Mouse (Mus musculus) hindbrain, embryonic 14.5 days (tissue): ENCODE measurements at regions not wholly inside any gene's neighbourhood (a gene's known extent, or its start where the extent isn't known, plus 50 kb on each side); places are given as distances from the start of the nearest gene placed in this dataset.
A peak's percentile ranks its signal among the peaks of the same experiment; 100 is the strongest.

ENCODE experiments used
- ATAC-seq: fragments of 200-750 bp; cut with Nextera tagmentation; 2 replicates; pipeline ENCODE4 v1.8.0; 2017; ENCODE audit warnings: moderate number of reproducible peaks, mild to moderate bottlenecking, moderate TSS enrichment, moderate library complexity; ENCODE audit not compliant: low FRiP score
- DNase-seq: peaks from one replicate; pipeline ENCODE4 v3.0.0-alpha.2; 2015; ENCODE audit warnings: low spot score
- H3K27ac ChIP-seq: fragments of 300-500 bp; sonication (generic); 2 replicates; pipeline ENCODE4 v1.5.1; 2014; ENCODE audit warnings: mild to moderate bottlenecking, moderate library complexity
- H3K27me3 ChIP-seq: fragments of 300-500 bp; sonication (generic); 2 replicates; pipeline ENCODE4 v1.6.1; 2014; ENCODE audit warnings: mild to moderate bottlenecking, low read length, mixed read lengths; ENCODE audit not compliant: control insufficient read depth, insufficient read depth
- H3K36me3 ChIP-seq: fragments of 300-500 bp; sonication (generic); replicated peaks from 2 replicates; pipeline ENCODE4 v1.6.1; 2014; ENCODE audit not compliant: control insufficient read depth, insufficient read depth
- H3K4me1 ChIP-seq: fragments of 300-500 bp; sonication (generic); replicated peaks from 2 replicates; pipeline ENCODE4 v1.6.1; 2014; ENCODE audit warnings: antibody characterized with exemption, low read length, mixed read lengths; ENCODE audit not compliant: control insufficient read depth, insufficient read depth
- H3K4me2 ChIP-seq: fragments of 300-500 bp; sonication (generic); replicated peaks from 2 replicates; pipeline ENCODE4 v1.6.1; 2014; ENCODE audit warnings: mild to moderate bottlenecking, moderate library complexity
- H3K4me3 ChIP-seq: fragments of 300-500 bp; sonication (generic); replicated peaks from 2 replicates; pipeline ENCODE4 v1.5.1; 2014; ENCODE audit warnings: mild to moderate bottlenecking, low read length
- H3K9ac ChIP-seq: fragments of 300-500 bp; sonication (generic); 2 replicates; pipeline ENCODE4 v1.6.1; 2014
- H3K9me3 ChIP-seq: fragments of 300-500 bp; sonication (generic); 2 replicates; pipeline ENCODE4 v1.6.1; 2016; ENCODE audit warnings: low read length; ENCODE audit not compliant: control insufficient read depth
- WGBS: fragments of 180-500 bp; shearing (Covaris S2); extraction: QIAGEN DNeasy Blood & Tissue Kit; methylation state at CpG from one replicate; pipeline ENCODE4 v1.1.7; 2014; 5-methylcytosine and 5-hydroxymethylcytosine counted together

DNA sequence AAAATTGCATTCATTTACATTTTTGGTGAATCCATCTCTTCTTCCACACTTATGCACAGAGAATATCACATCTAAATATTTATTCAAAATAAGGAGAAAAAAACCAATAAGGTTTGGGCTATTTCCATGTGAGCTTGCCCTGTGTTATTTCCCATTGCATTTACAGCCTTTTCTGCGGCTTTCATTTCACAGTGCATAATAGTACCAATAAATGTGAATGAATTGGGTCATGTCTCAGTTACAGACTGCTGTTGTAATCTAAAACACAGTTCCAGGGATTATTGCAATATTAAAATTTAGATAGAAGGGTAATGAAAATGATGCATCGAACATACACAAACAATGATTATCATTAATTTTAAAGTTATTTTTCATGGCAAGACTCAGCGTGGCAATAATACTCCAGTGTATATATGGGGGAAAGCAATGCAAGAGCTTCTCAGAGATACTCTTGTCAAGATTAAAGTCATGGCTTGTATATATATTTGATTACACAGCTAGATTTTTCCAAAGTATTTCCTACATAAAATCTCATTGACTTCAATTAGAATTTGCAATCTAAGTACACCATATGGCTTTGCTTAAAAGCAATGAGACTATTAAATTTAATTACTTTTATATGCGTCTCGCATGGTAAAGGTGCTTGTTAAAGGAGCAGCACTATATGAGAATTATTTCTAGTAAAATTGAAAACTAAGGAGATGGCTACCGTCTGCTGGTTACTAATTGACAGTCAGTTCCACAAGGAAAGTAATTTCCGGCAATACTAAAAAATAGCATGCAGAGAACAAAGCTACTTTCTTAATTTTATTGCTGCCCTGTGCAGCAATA, 782.1 kb upstream of the Cdh9 start:
- Histone ChIP-seq H3K27me3 (no peaks in the 10 kb centered on the region), H3K36me3 (no peaks in the 10 kb centered on the region), H3K4me2 (no peak overlapping the region), H3K27ac (no peak overlapping the region), H3K9me3 (no peaks in the 10 kb centered on the region), H3K9ac (no peak overlapping the region), H3K4me1 (no peaks in the 10 kb centered on the region), H3K4me3 (no peak overlapping the region)
- ATAC-seq (no peak), DNase-seq (no peak)
- WGBS: 79% methylated on average over 7 of the region's 7 CpGs

DNA sequence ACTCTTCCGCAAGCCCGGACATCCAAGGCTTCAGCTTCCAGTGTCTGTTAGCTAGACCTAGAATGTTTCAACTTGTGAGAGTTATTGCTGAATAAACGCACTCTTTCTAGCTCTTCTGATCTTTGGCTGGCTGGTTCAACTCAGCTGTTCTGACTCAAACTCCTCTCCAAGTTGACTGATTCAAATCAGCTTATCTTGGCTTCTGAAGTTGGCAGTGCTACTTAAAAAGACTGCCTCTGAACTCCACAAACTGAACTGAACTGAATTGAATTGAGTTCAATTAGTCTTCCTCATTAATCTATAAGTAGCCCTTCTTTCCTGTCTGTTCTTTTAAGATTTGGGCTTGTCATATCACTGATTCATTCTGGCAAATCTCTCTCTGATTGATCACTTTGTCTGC, 769.1 kb upstream of the Cdh9 start:
- H3K4me2 ChIP-seq: no peak overlapping the region
- DNase-seq: no peak
- H3K4me1 ChIP-seq: no peaks in the 10 kb centered on the region
- ATAC-seq: no peak
- H3K9ac ChIP-seq: no peak overlapping the region
- no peak overlapping the region for H3K27ac ChIP-seq
- H3K27me3 ChIP-seq: no peaks in the 10 kb centered on the region
- 93% methylated on average over 3 of the region's 3 CpGs for WGBS
- no peaks in the 10 kb centered on the region for H3K36me3 ChIP-seq
- H3K9me3 ChIP-seq: no peaks in the 10 kb centered on the region
- no peak overlapping the region for H3K4me3 ChIP-seq

DNA sequence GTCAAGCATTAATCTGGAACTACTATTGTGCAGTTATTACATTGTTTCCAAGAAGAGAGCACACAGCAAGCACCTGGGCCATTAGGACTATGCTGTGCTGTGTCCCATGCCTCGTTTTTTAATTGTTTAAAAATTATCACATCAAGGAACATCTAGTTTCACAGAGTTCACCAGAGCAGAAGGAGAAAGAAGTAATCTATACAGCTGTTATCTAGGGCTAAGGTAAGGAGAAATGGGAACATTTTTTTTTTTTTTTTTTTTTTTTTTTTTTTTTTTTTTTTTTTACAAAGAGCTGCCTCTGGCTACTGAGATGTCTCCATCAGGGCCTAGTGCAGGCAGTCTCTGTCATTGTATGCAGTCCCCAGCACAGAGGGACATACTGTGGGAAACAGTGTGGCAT, 760.0 kb upstream of the Cdh9 start:
- Histone ChIP-seq H3K27ac (no peak overlapping the region), H3K4me3 (no peak overlapping the region), H3K27me3 (no peaks in the 10 kb centered on the region), H3K36me3 (no peaks in the 10 kb centered on the region), H3K9ac (no peak overlapping the region), H3K4me1 (no peaks in the 10 kb centered on the region), H3K4me2 (no peak overlapping the region), H3K9me3 (no peaks in the 10 kb centered on the region)
- 68% methylated on average over 1 of the region's 1 CpGs for WGBS
- DNase-seq (no peak), ATAC-seq (no peak)

DNA sequence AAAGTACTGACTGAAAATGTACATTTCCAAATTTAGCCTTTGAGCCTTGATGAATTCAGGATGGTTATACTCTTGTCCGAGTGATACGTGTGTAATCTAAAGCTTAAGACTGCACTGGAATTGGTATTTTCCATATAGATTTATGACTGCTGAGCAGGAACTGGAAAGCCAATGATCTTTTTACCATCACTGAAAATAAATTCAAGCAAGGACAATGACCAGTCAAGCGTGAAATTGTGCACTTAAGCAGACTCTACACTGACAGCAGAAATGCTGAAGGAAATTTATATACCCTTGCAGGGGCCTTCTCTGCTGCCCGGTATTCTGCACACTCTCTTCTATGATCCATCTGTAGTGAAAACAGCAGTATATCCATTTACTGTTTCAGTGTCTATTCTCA, 751.8 kb upstream of the Cdh9 start:
- H3K4me1 ChIP-seq: no peaks in the 10 kb centered on the region
- H3K27ac ChIP-seq: no peak overlapping the region
- no peak overlapping the region for H3K9ac ChIP-seq
- H3K27me3 ChIP-seq: no peaks in the 10 kb centered on the region
- no peaks in the 10 kb centered on the region for H3K36me3 ChIP-seq
- H3K4me2 ChIP-seq: no peak overlapping the region
- DNase-seq (peak; percentile 55), ATAC-seq (no peak)
- 51% methylated on average over 4 of the region's 4 CpGs for WGBS
- no peak overlapping the region for H3K4me3 ChIP-seq
- no peaks in the 10 kb centered on the region for H3K9me3 ChIP-seq
